Mouse (Mus musculus) kidney, adult 8-10 months (tissue): ENCODE measurements around the gene Llgl1.
A peak's percentile ranks its signal among the peaks of the same experiment; 100 is the strongest.

Experiments used
- DNase-seq, 2 experiments: peaks; one replicate each; pipeline ENCODE4 v3.0.0; 2022

Gene Llgl1

DNA sequence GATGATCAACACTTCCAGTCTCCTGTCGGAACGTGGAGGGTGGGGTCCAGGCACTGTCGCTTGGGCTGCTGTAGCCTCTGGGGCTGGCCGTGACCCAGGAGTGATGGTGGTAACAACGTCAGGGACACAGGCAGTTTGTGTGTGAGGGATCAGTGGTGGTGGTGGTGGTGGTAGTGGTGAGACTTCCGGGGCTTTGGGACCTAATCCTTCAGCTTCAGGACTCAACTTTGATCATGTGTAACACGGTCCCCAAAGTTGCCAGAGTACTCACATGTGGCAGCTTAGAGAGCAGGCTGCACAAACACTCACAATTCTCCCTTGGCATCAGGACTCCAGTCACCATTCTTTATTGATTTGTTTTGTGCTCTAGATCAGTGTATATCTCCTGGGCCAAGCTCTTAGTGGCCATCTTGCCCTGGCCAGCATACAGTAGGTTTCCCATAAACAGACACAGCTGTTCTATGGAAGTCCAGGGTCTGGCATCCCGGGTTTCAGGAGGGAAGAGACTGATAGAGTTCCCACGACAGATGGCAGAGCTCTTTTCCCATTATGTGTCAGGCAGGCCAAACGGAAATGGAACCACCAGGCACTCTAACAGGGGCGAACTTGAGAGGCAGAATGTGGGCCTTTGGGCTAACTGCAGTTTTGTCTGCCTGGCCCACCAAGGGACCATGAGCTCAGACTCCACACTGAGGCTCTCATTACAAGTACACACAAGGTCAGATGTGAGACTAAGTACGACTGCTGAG lies 28.0 kb downstream of the Llgl1 start:
- no peak for DNase-seq

DNA sequence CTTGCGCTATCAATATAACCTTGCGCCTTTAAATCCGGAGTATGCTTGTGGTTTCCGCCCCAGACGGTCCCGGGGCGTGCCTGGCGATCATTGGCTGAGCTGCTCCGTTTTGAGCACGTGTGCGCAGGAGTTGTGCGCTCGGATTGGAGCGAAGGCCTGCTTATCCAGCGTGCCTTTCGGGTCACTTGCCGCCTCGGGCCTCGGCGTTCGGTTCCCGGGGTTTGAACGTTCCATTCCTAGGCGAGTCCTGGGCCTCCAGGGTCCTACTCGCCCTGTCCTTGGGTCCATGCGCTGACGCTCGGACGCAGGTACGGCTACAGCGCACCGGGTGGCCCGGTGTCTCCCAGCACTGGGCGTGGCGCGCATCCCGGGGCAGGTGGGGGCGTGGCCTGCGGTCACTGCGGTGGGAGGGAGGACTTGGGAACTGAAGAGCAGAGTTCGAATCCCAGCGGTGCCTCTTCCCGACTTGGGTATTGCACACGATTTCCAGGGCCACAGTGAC lies 28.8 kb downstream of the Llgl1 start, which contains the start of gene Mief2:
Mief2 (plus strand) TSS at position 139 of the 502 bp plus-strand sequence.
- peak; percentile 95 to 96 for DNase-seq

DNA sequence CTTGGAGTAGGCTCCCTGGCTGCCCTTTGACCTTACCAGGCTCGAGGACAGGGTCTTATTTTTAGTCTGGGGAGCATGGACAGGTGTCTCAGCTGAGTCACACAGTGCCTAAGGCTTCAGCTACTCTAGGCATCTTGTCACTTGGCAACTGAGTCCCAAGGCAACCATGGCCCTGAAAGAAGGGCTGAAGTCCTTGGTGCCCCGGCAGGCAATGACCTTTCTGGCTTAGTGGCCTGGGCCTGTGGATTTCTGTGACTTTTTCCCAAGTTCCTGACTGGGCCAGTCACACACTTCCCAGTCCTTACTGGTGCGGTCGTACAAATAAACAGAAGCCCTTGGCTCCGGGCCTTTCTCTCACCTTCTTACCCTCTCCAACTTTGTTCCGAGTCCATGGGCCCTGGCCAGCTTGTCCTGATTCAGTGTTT lies 29.7 kb downstream of the Llgl1 start:
- DNase-seq = peak in 1 of 2 experiments; percentile 23

DNA sequence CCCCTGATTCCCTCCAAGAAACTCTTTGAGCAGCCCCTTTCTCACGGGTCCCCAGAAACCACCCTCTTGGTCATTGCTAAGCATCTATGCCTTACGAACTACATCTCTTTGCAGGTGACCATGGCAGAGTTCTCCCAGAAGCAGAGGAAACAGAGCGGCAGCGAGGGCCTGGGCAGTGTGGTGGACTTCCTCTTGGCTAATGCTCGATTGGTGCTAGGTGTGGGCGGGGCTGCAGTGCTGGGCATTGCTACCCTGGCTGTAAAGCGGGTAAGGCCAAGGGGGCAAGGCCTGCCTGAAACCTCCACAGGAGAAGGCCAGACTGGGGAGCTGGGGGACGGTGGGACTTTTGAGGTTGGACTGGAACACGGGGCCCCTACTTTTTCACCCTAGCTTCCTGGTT lies 30.6 kb downstream of the Llgl1 start:
- no peak for DNase-seq

DNA sequence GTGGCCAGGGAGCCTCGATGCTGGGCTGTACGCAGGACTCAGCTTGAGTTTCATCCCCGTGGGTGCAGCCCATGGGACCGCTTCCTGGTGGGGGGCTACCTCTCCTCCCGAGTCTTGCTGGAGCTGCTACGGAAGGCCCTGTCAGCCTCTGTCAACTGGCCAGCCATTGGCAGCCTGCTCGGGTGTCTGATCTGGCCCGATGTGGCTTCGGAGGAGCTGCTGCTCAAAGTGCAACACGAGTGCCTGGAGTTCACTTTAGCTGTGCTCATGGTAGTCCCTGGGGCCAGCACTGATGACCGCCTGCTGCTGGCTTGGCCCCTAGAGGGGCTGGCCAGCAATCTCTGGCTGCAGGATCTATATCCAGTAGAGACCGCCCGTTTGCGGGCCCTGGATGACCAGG lies 31.7 kb downstream of the Llgl1 start:
- DNase-seq = no peak

DNA sequence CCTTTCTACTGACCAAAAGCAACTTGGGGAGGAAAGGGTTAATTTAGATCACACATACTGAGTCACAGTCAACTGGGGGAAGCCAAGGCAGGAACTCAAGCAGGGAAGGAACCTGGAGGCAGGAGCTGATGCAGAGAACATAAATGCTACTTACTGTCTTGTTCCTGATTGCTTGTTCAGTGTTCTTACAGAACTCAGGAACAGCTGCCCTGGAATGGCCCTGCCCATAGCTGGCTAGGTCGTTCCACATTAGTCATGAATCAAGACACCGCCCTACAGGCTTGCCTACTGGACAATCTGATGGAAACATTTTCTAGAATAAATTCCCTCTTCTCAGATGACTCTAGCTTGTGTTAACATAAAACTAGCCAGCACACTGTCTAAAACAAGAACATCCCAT lies 34.7 kb downstream of the Llgl1 start:
- no peak for DNase-seq

DNA sequence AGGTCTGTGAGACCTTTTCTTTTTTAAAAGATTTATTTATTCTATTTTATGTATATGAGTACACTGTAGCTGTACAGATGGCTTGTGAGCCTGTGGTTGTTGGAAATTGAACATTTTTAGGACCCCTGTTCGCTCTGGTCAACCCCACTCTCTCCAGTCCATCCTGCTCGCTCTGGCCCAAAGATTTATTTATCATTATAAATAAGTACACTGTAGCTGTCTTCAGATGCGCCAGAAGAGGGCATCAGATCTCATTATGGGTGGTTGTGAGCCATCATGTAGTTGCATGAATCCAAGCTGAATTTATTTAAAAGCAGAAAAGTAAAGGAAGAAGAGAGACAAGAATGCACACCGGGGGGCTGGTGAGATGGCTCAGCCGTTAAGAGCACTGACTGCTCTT lies 35.7 kb downstream of the Llgl1 start:
- DNase-seq = no peak

DNA sequence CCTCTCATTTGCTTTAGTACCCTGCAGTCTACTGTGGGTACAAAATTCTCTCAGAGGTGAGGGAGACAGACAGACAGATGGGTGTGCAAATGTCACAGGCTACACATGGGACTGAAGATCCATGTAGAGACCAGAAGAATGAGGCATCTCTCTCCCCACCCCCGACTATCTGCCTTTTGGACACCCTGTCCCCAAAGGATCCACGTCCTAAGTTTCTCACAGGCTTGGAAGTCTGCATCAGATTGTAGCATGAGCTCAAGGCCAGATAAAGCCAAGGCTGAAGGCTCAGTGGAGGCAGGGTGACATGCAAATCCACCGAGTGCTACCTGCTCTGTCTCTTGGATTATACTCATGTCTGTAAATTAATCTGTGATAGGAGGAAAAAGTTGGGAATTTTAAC lies 37.0 kb downstream of the Llgl1 start:
- DNase-seq = no peak

DNA sequence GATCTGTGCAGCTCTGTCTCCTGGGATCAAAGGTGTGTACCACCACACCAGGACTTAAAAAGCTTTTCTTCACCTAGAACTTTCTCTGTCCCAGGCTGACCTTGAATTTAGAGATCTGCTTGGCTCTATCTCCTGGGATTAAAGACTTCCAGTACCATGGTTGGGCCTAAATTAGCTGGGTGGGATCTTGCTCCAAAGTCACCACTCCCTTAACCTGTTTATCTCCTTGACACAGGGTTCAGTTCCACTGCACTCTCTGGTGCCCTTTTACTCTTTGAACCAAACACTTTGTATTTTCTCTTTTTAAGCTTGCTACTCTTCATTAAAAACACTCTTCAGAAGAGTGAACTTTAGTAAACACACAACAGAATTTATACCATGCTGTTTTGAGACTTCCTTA lies 37.9 kb downstream of the Llgl1 start:
- DNase-seq = no peak

DNA sequence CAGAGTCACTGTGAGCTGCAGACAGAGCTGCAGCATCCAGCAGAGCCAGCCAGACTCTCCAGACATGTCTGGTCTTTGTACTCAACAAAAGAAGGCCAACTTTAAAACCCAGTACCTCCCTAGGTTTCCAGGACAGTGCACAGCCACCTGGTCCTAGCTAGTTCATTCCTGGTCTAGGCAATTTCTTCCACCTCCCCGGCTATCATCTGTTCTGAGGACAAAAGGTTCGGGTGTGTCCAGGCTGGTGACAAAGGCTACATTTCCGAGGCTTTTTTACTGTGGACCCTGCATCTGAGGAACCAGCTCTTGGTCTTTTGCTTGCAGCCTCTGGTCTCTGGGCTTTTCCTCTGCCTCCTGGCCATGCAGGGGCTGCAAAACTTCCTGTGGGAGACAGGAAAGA lies 40.8 kb downstream of the Llgl1 start:
- DNase-seq = no peak

DNA sequence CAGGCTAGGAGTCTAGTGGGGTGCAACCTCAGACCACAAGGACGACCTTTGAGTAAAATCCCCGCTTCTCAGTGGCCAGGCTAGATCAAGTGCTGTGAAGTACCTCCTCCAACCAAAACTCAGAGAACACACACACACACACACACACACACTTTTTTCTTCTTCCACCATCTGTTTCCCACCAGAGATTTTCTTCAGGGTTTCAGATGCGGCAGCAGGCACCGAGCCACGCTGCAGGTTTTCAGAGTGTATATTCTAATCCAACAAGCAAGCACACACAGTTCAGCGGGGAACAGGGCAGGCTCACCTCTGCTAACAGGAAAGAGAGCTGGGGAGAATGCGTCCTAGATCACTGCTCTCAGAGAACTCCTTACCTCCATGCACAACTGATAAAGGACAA lies 56.0 kb downstream of the Llgl1 start:
- DNase-seq = no peak

DNA sequence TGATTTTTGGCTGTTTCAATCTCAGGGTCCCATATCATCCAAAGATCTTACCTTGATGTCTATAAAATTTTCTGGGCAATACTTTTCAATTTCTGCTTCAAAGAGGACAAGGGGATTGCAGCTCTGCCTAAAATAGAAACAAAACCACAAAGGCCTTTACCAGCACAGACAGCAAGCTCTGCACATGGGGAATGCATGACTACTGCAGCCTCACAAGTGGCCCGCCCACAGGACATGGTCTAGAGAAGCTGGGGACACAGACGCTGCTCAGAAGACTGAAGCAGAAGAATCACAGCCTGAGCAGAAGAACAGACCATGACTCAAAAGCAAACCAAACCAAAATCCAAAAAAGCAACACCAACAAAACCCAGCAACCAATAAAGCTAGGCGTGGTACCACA lies 62.2 kb downstream of the Llgl1 start:
- DNase-seq = no peak
